Mouse (Mus musculus): ENCODE results near the gene Nanog.

DNA sequence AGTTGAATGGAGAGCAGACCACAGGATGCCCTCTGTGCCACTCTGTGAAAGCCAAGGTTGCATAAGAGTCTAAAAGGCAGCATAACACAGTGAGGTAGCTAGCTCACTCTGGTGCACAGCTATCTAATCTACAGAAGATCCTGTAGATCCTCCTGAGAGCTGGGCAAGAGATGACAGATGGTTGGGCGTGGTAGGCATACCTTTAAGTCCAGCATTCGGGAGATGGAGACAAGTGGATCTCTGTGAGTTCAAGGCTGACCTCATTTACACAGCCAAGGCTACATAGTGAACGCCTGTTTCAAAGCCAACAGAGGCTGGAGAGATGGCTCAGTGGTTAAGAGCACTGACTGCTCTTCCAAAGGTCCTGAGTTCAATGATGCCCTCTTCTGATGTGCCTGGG lies 11.9 kb upstream of the Nanog start:
- no peak for TF ChIP-seq POLR2A (IDR thresholded peaks at IDR 0.05; ENCODE audit: insufficient read length, low read depth)
- TF ChIP-seq MYOG (IDR thresholded peaks at IDR 0.05; ENCODE audit: control insufficient read depth in 1 of 3, insufficient read depth in 1 of 3, insufficient read length in 2 of 3, low read depth in 2 of 3): no peak
- no peak for TF ChIP-seq E2F4 (IDR thresholded peaks at IDR 0.05; ENCODE audit: insufficient read depth)
- no peak for TF ChIP-seq USF1 (IDR thresholded peaks at IDR 0.05; ENCODE audit: low read depth)

Data from myocyte (in vitro differentiated cells).